Mouse (Mus musculus): ENCODE data around the gene Als2cr12.
"Not testable (repeated sequence)": the region's sequence is repeated elsewhere in the genome, so short reads cannot be mapped to it uniquely, and the experiment has no call there.

Gene Als2cr12

GRCm38 (mm10) chr1:58690006-58690744 lies 5.6 kb downstream of the Als2cr12 start:
- H3K4me1 ChIP-seq (replicated peaks; ENCODE audit: low read depth, low read length): peaks cover 4% of the 10 kb centered on the region; the same call in 1 of the 2 replicates
- H3K27me3 ChIP-seq (ENCODE audit: insufficient read depth, low read length): no peaks in the 10 kb centered on the region
- peaks cover 56% of the 10 kb centered on the region for H3K9me3 ChIP-seq (ENCODE audit: low read length)
- H3K4me3 ChIP-seq (replicated peaks; ENCODE audit: low read length): no peak overlapping the region
- TF ChIP-seq NANOG (IDR thresholded peaks at IDR 0.05; ENCODE audit: borderline replicate concordance, low read length) (peak; percentile 54; the same call in 1 of the 2 replicates), POU5F1 (IDR thresholded peaks at IDR 0.05; ENCODE audit: borderline replicate concordance, low read length) (no peak)
- H3K36me3 ChIP-seq (ENCODE audit: insufficient read depth, low read length): no peaks in the 10 kb centered on the region

GRCm38 (mm10) chr1:58689426-58689825 lies 6.4 kb downstream of the Als2cr12 start:
- H3K27me3 ChIP-seq (ENCODE audit: insufficient read depth, low read length): no peaks in the 10 kb centered on the region

DNA sequence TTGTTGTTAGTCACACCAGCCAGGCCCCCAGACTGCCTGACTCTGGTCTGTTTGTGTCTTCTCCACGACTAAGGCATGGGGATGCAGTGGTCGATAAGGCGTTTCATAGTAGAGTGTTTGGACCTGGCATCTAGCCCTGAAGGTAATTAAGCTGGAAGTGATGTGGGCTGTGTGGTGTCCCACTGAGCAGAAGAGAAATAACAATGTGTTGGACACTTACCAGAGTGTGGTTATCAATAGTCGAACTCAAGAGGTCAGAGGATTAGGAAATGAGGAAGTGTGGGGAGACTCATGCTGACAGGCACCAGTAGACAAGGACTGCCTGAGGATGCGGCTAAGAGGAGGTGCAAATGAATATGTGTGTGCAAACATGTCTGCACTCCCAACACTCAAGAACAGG lies 17.4 kb downstream of the Als2cr12 start:
- peaks cover 19% of the 10 kb centered on the region for H3K9me3 ChIP-seq (ENCODE audit: low read length)
- not testable (repeated sequence) for H3K36me3 ChIP-seq (ENCODE audit: insufficient read depth, low read length); H3K27me3 ChIP-seq (ENCODE audit: insufficient read depth, low read length); H3K4me3 ChIP-seq (replicated peaks; ENCODE audit: low read length); H3K4me1 ChIP-seq (replicated peaks; ENCODE audit: low read depth, low read length)

More at GRCm38 (mm10) chr1:58689426-58689825, 6.4 kb downstream of the Als2cr12 start:
- Histone ChIP-seq H3K36me3 (ENCODE audit: insufficient read depth, low read length) (no peaks in the 10 kb centered on the region), H3K4me1 (replicated peaks; ENCODE audit: low read depth, low read length) (peaks cover 4% of the 10 kb centered on the region; the same call in 1 of the 2 replicates), H3K4me3 (replicated peaks; ENCODE audit: low read length) (no peak overlapping the region), H3K9me3 (ENCODE audit: low read length) (peaks cover 64% of the 10 kb centered on the region)
- TF ChIP-seq CTCF (conservative IDR thresholded peaks at IDR 0.05; ENCODE audit: low read length): no peak
- no peak for TF ChIP-seq POU5F1 (IDR thresholded peaks at IDR 0.05; ENCODE audit: borderline replicate concordance, low read length)
- no peak; the same call in 1 of the 2 replicates for TF ChIP-seq NANOG (IDR thresholded peaks at IDR 0.05; ENCODE audit: borderline replicate concordance, low read length)

- no peaks in the 10 kb centered on the region for H3K36me3 ChIP-seq (ENCODE audit: insufficient read depth, low read length)
- TF ChIP-seq CTCF (conservative IDR thresholded peaks at IDR 0.05; ENCODE audit: low read length) (peak; percentile 9; the same call in 1 of the 2 replicates), NANOG (IDR thresholded peaks at IDR 0.05; ENCODE audit: borderline replicate concordance, low read length) (no peak), POU5F1 (IDR thresholded peaks at IDR 0.05; ENCODE audit: borderline replicate concordance, low read length) (no peak)
Measured at GRCm38 (mm10) chr1:58677575-58677974, 18.2 kb downstream of the Als2cr12 start.

DNA sequence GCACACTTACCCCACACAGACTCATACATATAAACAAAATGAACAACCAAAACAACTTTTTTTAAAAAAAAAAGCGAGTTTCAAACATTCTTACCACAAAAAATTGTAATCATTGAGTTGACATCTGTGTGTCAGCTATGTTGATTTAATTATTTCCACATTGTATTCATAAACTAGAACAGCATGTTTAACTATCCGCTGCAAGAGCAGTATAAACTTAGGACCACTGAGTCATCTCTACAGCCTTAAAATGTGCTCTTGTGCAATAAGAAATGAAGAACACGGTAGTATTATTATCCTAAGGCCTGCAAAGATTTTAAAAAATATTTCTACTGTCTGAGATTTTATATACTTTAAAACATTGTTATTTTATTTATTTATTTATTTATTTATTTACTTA lies 20.8 kb downstream of the Als2cr12 start:
- Histone ChIP-seq H3K36me3 (ENCODE audit: insufficient read depth, low read length) (no peaks in the 10 kb centered on the region), H3K4me1 (replicated peaks; ENCODE audit: low read depth, low read length) (0 out of 2 replicates have a peak, but pooled peaks cover 4% of the 10 kb centered on the region), H3K27me3 (ENCODE audit: insufficient read depth, low read length) (no peaks in the 10 kb centered on the region), H3K9me3 (ENCODE audit: low read length) (peaks cover 19% of the 10 kb centered on the region), H3K4me3 (replicated peaks; ENCODE audit: low read length) (no peak overlapping the region)
- TF ChIP-seq POU5F1 (IDR thresholded peaks at IDR 0.05; ENCODE audit: borderline replicate concordance, low read length): no peak
- TF ChIP-seq CTCF (conservative IDR thresholded peaks at IDR 0.05; ENCODE audit: low read length): no peak

More at GRCm38 (mm10) chr1:58677575-58677974, 18.2 kb downstream of the Als2cr12 start:
- no peaks in the 10 kb centered on the region for H3K4me1 ChIP-seq (replicated peaks; ENCODE audit: low read depth, low read length)
- peaks cover 19% of the 10 kb centered on the region for H3K9me3 ChIP-seq (ENCODE audit: low read length)
- no peak overlapping the region for H3K4me3 ChIP-seq (replicated peaks; ENCODE audit: low read length)
- H3K27me3 ChIP-seq (ENCODE audit: insufficient read depth, low read length): no peaks in the 10 kb centered on the region

DNA sequence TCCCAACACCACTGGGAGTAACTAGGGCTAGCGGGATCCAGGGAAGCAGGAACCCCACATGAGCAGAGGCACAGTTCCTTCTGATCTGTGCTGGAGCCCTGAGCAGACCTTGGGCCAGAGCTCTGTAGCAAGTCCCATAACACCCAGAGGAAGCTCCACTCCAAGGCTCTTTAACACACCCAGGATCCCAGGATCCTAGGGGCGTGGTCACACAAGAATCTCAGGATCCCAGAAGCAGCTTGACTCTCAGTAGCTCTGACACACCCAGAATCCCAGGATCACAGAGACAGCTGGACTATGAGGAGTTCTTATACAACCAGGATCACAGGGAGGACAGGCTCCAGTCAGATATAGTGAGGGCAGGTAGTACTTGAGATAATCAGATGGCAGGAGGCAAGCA lies 23.7 kb downstream of the Als2cr12 start:
- Histone ChIP-seq H3K4me3 (replicated peaks; ENCODE audit: low read length) (no peak overlapping the region), H3K9me3 (ENCODE audit: low read length) (peaks cover 9% of the 10 kb centered on the region; the same call in 1 of the 2 replicates), H3K36me3 (ENCODE audit: insufficient read depth, low read length) (no peaks in the 10 kb centered on the region), H3K4me1 (replicated peaks; ENCODE audit: low read depth, low read length) (0 out of 2 replicates have a peak, but pooled peaks cover 4% of the 10 kb centered on the region), H3K27me3 (ENCODE audit: insufficient read depth, low read length) (no peaks in the 10 kb centered on the region)
- TF ChIP-seq POU5F1 (IDR thresholded peaks at IDR 0.05; ENCODE audit: borderline replicate concordance, low read length) (no peak), CTCF (conservative IDR thresholded peaks at IDR 0.05; ENCODE audit: low read length) (no peak), NANOG (IDR thresholded peaks at IDR 0.05; ENCODE audit: borderline replicate concordance, low read length) (no peak)

DNA sequence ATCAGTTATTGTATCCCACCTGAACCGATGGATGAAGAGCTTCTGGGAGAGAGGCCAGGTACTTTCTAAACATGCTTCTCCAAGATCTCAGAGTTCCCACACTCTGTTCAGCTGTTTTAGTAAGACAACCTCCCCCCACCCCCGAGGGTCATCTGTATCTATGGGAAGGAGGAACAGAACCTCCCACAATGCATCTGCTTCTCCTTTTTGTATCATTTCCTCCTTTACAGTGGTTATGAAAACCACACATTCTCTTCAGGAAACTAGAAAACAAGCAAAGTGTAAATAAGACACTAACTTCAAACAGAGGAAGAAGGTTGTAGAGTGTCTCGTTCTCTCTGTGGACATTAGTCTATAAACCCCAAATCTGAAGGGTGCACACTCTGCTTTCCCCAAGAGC lies 26.2 kb downstream of the Als2cr12 start:
- not testable (repeated sequence) for H3K4me3 ChIP-seq (replicated peaks; ENCODE audit: low read length); H3K27me3 ChIP-seq (ENCODE audit: insufficient read depth, low read length); H3K36me3 ChIP-seq (ENCODE audit: insufficient read depth, low read length); H3K9me3 ChIP-seq (ENCODE audit: low read length); H3K4me1 ChIP-seq (replicated peaks; ENCODE audit: low read depth, low read length)

DNA sequence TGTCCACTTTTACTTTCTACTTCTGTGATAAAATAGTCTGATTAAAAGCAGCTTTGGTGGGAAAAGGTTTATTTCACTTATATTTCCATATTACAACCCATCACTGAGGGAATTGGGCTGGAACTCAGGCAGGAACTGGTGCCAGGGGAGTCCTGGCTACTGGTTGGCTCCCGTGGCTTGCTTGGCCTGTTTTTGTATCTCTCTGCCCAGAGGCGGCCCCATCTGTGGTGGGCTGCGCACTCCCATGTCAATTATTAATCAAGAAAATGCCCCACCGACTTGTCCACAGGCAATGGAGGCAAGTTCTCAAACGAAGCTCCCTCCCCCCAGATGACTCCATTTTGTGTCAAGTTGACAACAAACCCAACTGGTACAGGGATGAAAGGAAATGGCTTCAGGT lies 27.6 kb downstream of the Als2cr12 start:
- TF ChIP-seq NANOG (IDR thresholded peaks at IDR 0.05; ENCODE audit: borderline replicate concordance, low read length) (no peak), POU5F1 (IDR thresholded peaks at IDR 0.05; ENCODE audit: borderline replicate concordance, low read length) (no peak), CTCF (conservative IDR thresholded peaks at IDR 0.05; ENCODE audit: low read length) (no peak)
- Histone ChIP-seq H3K27me3 (ENCODE audit: insufficient read depth, low read length) (no peaks in the 10 kb centered on the region), H3K36me3 (ENCODE audit: insufficient read depth, low read length) (no peaks in the 10 kb centered on the region), H3K4me3 (replicated peaks; ENCODE audit: low read length) (no peak overlapping the region), H3K4me1 (replicated peaks; ENCODE audit: low read depth, low read length) (0 out of 2 replicates have a peak, but pooled peaks cover 4% of the 10 kb centered on the region), H3K9me3 (ENCODE audit: low read length) (no peaks in the 10 kb centered on the region)

GRCm38 (mm10) chr1:58663365-58663764 lies 32.4 kb downstream of the Als2cr12 start:
- not testable (repeated sequence) for H3K4me3 ChIP-seq (replicated peaks; ENCODE audit: low read length); H3K4me1 ChIP-seq (replicated peaks; ENCODE audit: low read depth, low read length); H3K9me3 ChIP-seq (ENCODE audit: low read length); H3K36me3 ChIP-seq (ENCODE audit: insufficient read depth, low read length); H3K27me3 ChIP-seq (ENCODE audit: insufficient read depth, low read length)

GRCm38 (mm10) chr1:58662671-58663070 lies 33.1 kb downstream of the Als2cr12 start:
- not testable (repeated sequence) for H3K36me3 ChIP-seq (ENCODE audit: insufficient read depth, low read length); H3K27me3 ChIP-seq (ENCODE audit: insufficient read depth, low read length); H3K4me1 ChIP-seq (replicated peaks; ENCODE audit: low read depth, low read length); H3K9me3 ChIP-seq (ENCODE audit: low read length); H3K4me3 ChIP-seq (replicated peaks; ENCODE audit: low read length)
